Mouse (Mus musculus): ENCODE measurements around the gene Sap30. TPM values are rescaled to one million over a fixed set of nuclear protein-coding genes. Genes with fewer than 3 reads are reported as not detected.
"Not testable (repeated sequence)": the region's sequence is repeated elsewhere in the genome, so short reads cannot be mapped to it uniquely, and the experiment has no call there.

Gene Sap30
- 10 to 100 TPM; 10.0 to 21.1 TPM for total RNA-seq (2021)
- long read RNA-seq, experiment 1, transcript Sap30-201 (4 exons, 1,178 nt), result major isoform, 9 of 9 reads
- long read RNA-seq, experiment 1, partial matches to known transcripts, result 0 of 9 reads
- long read RNA-seq, experiment 1, other reads (novel, unspliced or antisense), result 0 of 9 reads
- long read RNA-seq, experiment 2, transcript Sap30-201 (4 exons, 1,178 nt), result major isoform, 12 of 12 reads
- long read RNA-seq, experiment 2, partial matches to known transcripts, result 0 of 12 reads
- long read RNA-seq, experiment 2, other reads (novel, unspliced or antisense), result 0 of 12 reads

DNA sequence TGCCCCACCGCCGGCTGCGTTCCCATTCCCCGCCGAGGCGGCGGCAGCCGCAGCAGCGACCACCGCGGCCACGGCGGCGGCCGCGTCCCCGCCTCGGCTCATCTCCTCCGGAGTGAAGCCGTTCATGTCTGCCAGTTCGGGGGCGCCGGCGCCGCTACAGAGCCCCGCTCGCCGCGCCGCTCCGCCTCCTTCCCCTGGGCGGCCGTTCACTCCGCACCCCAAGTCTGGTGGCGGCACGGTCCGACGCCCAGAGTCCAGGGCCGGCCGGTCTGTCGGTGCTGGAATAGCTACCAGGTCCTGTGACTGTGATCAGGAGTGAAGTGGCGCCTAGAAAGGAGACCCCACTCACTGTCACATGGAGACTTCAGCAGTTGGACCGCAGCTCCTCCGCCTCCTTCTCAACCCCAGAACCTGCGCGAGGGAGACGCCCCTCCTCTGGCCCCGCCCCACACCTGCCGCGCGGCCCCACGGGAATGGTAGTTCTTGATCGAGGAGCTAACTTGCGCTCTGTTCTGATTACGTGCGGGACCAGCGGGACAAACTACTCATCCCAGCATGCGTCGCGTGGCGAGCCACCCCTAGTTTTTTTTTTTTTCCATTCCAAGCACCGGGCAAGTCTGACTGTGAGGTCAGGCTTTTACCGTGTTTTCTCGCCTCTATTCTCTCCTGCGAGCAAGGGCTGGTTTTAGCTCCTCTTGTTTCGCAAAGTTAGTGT lies at the start of gene Sap30:
TSS of gene Sap30 (minus strand) at position 420 of the 715 bp plus-strand sequence.
- H3K4me3 ChIP-seq, result peak within 1 kb of the TSS; percentile 94
- peak; percentile 99 for DNase-seq
- no peak for TF ChIP-seq CTCF (IDR thresholded peaks at IDR 0.05)
- H3K27ac ChIP-seq, result peak within 1 kb of the TSS; percentile 97
- intact Hi-C loops (cut with DNase I), result loop anchor here (2.0 to 5.0 kb wide), 3 partner anchors 19 to 40 kb away; partner anchors contain the start of gene Hmgb2

DNA sequence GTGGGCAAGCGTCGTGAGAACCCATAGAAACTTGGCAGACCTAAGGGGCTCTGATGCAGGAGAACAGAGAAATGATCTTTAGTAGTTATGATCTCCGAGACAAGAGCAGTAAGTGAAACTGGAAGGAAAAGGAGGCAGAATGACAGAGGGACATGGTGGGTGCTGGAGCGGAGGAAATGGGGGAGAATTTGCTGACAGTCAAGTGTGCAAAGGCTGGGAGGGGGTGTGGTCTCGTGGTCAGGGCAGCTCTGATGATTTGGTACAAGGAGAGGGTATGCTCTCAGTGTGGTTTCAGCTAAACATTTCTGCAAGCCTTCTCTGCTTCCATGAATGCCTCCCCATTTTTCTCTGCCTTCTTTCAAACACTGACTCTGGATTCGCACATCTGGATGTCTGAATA lies 48.5 kb upstream of the Sap30 start:
- Histone ChIP-seq H3K4me3 (no peak overlapping the region), H3K27ac (no peak overlapping the region)
- DNase-seq, result no peak
- intact Hi-C loops (cut with DNase I), result no loop called here
- TF ChIP-seq CTCF (IDR thresholded peaks at IDR 0.05), result no peak

DNA sequence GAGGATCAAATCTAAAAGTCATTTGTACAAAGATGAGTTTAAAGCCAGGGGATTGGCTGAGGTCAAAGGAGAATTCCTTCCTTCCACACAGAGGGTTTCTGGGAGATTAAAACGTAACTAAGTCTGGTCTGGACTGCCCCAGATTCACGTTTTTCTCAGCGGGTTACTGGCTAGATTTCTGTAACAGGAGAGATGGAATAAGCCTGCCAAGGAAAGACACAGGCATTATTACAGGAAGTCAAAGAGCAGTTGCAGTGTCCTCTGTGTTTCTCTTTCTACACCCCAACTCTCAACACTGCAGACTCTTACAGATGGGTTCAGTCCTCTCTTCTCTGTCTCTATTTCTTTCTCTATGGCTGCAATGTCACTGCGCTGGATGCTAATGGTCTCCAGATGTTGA lies 46.8 kb upstream of the Sap30 start:
- TF ChIP-seq CTCF (IDR thresholded peaks at IDR 0.05), result no peak
- Histone ChIP-seq H3K27ac (no peak overlapping the region), H3K4me3 (no peak overlapping the region)
- intact Hi-C loops (cut with DNase I), result no loop called here
- DNase-seq, result no peak

DNA sequence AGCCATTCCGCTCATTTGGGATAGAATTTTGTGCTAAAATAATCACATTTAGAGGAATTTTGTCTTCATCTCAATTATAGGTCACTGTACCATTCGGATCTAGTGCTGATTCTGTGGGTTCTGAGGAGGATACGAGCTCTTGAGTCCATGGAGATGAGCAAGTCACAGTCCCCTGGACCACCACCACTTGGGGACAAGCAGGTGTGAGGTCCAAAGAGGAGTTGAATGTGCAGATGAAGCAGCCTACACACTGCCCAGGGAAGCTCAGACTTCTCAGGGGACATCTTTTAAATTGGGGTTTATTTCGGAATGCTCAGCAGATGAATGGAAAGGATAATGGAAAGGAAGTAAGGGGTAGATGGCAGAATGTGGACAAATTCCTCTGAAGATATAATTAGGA lies 45.4 kb upstream of the Sap30 start:
- Histone ChIP-seq H3K27ac (no peak overlapping the region), H3K4me3 (no peak overlapping the region)
- no peak for DNase-seq
- intact Hi-C loops (cut with DNase I), result no loop called here
- no peak for TF ChIP-seq CTCF (IDR thresholded peaks at IDR 0.05)

DNA sequence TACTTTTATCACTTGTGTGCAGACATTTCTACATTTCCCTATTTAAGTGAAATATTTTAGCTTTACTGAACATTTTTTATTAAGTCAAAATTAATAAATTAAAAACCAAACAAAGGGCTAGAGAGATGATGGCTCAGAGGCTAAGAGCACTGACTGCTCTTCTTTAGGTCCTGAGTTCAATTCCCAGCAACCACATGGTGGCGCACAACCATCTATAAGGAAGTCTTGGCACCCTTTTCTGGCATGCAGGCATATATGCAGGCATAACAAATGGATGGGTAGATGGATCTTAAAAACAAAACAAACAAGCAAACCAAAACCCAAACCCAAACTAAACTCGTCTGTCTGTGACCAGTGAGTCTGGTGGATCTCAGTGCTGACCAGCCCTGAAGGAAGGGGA lies 44.6 kb upstream of the Sap30 start:
- peak; percentile 6; the same call in 1 of the 2 replicates for TF ChIP-seq CTCF (IDR thresholded peaks at IDR 0.05)
- DNase-seq, result no peak
- intact Hi-C loops (cut with DNase I), result no loop called here
- no peak overlapping the region for H3K4me3 ChIP-seq
- H3K27ac ChIP-seq, result no peak overlapping the region

DNA sequence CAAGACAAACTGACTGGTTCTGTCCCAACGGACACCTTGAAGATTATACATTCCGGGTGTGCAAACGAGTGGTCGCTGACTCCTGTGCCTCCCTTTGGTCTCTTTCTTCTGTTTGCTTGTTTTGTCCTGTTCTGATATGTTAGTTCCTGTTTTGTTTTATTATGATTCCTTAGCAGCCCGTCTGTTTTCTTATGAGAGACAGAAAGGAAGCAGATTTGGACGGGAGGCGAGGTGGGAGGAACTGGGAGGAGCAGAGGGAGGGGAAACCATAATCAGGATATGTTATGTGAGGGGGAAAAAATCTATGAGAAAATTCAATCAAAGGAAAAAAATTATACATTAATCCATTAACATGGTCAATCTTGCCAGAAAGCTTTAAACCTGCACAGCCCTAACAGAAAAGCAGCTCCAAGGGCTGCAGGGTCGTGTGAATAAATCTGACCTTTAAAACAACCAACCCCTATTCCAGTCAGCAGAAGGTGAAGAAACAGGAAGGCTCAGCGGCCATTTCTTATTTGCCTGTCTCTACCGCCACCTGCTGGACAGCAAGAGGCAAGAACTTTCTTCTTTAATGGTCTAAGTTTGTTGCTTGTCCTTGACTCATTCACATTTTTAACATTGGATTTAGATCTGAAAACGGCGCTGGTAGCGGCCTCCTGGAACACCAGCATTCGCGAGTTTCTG lies 43.1 kb upstream of the Sap30 start:
- peak; percentile 81 for DNase-seq
- H3K4me3 ChIP-seq, result peak overlapping the region; percentile 60
- peak; percentile 86 for TF ChIP-seq CTCF (IDR thresholded peaks at IDR 0.05)
- peak overlapping the region; percentile 70 for H3K27ac ChIP-seq
- intact Hi-C loops (cut with DNase I), result loop anchor here (1.0 kb wide), 1 partner anchor 102 kb away; no protein-coding TSS in a partner anchor

DNA sequence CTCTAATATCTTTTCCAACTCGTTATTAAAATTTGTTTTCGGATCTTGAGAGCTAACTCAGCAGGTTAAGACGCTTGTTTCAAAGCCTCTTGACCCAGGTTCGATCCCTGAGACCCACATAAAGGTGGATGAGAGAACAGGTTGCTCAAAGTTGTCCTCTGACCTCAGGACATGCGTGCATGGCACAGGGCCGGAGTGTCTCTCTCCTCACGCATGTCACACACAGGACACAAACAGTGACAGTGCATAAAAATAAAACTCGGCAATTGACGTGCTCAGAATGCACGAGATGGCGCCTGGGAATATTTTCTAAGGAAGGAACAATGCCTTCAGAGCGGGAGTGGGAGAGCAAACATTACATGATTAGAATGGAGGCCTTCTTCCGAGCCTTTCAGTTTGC lies 42.6 kb upstream of the Sap30 start:
- Histone ChIP-seq H3K4me3 (peak overlapping the region; percentile 60), H3K27ac (peak overlapping the region; percentile 70)
- no peak for TF ChIP-seq CTCF (IDR thresholded peaks at IDR 0.05)
- intact Hi-C loops (cut with DNase I), result no loop called here
- no peak for DNase-seq

DNA sequence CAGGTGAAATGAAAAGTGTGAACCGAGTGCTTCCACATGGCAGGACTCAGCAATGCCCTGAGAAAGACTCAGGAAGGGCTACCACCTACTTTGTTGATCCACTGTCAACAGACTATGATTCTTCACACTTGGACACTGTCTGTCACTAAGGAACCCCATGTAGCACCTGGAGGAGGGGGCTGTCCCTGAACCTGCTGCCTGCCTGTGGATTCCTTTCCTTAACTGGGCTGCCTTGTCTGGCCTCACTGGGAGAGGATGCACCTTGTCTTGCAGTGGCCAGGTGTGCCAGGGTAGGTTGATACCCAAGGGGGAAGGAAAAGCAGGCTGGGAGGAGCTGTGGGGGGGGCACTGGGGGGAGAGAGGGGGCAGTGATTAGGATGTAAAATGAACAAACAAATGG lies 40.4 kb upstream of the Sap30 start:
- no peak for DNase-seq
- H3K27ac ChIP-seq, result no peak overlapping the region
- no peak overlapping the region for H3K4me3 ChIP-seq
- TF ChIP-seq CTCF (IDR thresholded peaks at IDR 0.05), result no peak
- intact Hi-C loops (cut with DNase I), result loop anchor here (5.0 kb wide), 1 partner anchor 41 kb away; the partner anchor contains the start of gene Sap30

DNA sequence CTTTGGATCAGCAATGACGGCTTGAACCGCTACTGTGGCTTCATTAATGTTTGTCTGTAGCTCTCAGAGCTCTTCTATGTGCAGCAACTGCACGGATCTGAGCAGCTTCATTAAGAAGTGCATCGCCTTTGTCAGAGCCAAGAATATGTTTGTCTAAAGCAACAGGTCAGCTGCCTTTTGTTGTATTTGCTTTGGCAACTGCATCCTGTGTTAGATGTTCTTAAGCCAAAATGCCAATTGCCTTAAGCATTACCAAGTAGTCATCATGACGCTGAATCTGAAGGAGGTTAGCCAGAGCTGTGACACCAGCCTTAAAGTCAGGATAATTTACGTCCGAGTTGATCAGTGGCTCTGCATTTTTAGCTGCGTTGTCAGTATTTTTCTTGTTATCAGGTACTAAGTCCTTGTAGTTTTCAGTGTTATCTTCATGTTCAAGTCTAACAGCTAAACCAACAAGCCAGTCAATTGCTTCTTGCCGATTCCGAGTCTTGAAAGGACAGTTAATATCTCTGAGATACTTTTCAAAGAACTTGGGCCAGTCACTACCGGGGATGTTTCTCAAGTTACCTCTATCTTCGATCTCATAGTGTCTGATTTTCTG lies 32.6 kb upstream of the Sap30 start:
- no peak for DNase-seq
- no peak for TF ChIP-seq CTCF (IDR thresholded peaks at IDR 0.05)
- H3K4me3 ChIP-seq, result no peak overlapping the region
- intact Hi-C loops (cut with DNase I), result no loop called here
- no peak overlapping the region for H3K27ac ChIP-seq

DNA sequence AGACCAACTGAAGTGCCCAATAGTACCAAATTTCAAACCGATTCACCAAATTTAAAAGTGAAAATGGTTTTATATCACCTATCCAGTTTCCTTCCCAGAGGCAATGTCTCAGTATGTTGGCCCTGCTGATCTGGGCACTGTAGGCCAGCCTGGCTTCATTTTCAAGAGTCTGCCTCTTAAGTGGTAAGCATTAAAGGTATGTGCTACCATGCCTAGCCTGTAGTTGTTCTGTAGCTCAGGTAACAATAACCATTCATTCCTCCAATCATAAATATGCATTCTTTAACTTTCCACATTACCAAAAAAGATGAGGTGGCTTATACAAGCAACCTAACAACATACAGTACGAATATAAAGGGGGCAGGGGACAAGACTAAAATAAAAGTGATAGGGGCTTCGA lies 30.1 kb upstream of the Sap30 start:
- Histone ChIP-seq H3K4me3 (no peak overlapping the region), H3K27ac (no peak overlapping the region)
- no peak for DNase-seq
- no peak for TF ChIP-seq CTCF (IDR thresholded peaks at IDR 0.05)
- intact Hi-C loops (cut with DNase I), result no loop called here

DNA sequence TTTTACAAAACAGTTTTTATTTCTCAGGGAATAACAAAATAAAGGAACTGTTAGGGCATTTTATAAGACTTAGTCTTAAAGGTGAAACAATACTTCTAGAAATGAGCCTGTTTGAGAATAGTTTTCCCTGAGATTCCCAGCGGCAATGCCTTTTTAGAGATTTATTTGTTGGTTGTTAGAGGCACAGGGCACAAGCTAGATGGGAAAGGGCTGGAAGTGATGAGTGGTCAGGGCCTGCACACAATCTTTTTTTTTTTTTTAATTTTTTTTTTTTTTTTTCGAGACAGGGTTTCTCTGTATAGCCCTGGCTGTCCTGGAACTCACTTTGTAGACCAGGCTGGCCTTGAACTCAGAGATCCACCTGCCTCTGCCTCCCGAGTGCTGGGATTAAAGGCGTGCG lies 29.0 kb upstream of the Sap30 start:
- H3K4me3 ChIP-seq; DNase-seq; H3K27ac ChIP-seq; intact Hi-C loops (cut with DNase I): not testable (repeated sequence)

DNA sequence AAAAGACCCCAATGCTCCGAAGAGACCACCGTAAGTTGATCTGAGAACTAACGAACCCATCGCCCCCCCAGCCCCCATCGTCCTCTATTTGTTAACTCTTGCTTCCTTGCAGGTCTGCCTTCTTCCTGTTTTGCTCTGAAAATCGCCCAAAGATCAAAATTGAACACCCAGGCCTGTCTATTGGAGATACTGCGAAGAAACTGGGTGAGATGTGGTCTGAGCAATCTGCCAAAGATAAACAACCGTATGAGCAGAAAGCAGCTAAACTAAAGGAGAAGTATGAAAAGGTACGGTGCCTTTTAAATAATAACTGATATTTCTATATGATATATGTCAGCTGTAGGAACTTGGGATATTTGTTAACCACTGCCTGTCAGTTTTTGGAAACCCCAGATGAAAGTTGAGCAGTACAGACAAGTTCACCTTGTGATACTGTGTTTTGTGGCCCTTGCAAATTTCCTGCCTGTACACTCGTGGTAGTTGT lies 25.6 kb upstream of the Sap30 start:
- DNase-seq; intact Hi-C loops (cut with DNase I); H3K27ac ChIP-seq: not testable (repeated sequence)
- peak overlapping the region; percentile 100 for H3K4me3 ChIP-seq

Data from gastrocnemius, adult 2 months (tissue).